Mouse (Mus musculus): ENCODE measurements around the gene Kcnmb4. TPM values are rescaled to one million over a fixed set of nuclear protein-coding genes. Genes with fewer than 3 reads are reported as not detected.

Gene Kcnmb4
- polyA plus RNA-seq, 2 experiments = 0.14 to 0.22 TPM

DNA sequence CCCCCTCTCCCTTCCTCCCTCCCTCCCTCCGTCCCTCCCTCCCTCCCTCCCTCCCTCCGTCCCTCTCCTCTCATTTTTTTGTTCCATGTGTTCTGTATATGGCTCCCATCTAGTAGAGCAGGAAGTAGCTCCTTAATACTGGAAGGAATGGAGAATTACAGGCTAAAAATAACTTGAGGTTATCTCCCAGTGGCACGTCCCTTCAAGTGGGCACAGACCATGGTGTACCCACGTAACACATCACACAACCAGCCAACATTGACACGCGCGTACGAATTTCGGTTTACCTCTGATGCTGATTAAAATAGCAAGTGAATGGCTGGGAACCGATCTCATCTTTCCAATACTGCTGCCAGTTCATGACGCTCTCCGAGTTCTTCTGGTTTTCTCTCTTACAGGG is 27.6 kb downstream of the Kcnmb4 start:
- Histone ChIP-seq H3K36me3 (replicated peaks; ENCODE audit: control insufficient read depth, insufficient read depth, low read depth) (no peaks in the 10 kb centered on the region), H3K4me3 (ENCODE audit: insufficient read depth in 1 of 2, low read depth in 2 of 2, low read length in 2 of 2) (no peak overlapping the region), H3K27me3 (ENCODE audit: control insufficient read depth, insufficient read depth, low read length) (no peaks in the 10 kb centered on the region), H3K9ac (replicated peaks) (no peak overlapping the region), H3K27ac (no peak overlapping the region), H3K9me3 (ENCODE audit: control insufficient read depth, low read length) (no peaks in the 10 kb centered on the region), H3K4me1 (replicated peaks; ENCODE audit: control insufficient read depth in 2 of 2, insufficient read depth in 2 of 2, low read length in 1 of 2) (no peaks in the 10 kb centered on the region), H3K4me2 (ENCODE audit: low read depth) (no peak overlapping the region)
- 80% methylated on average over 12 of the region's 12 CpGs for WGBS (ENCODE audit: insufficient replicate concordance)
- ATAC-seq (ENCODE audit: insufficient read depth) (no peak), DNase-seq (ENCODE audit: low read depth in 3 of 3, low spot score in 3 of 3) (no peak)
- TF ChIP-seq EP300 (IDR thresholded peaks at IDR 0.05; ENCODE audit: low read depth) (no peak), CTCF (IDR thresholded peaks at IDR 0.05; ENCODE audit: low read depth) (no peak)

DNA sequence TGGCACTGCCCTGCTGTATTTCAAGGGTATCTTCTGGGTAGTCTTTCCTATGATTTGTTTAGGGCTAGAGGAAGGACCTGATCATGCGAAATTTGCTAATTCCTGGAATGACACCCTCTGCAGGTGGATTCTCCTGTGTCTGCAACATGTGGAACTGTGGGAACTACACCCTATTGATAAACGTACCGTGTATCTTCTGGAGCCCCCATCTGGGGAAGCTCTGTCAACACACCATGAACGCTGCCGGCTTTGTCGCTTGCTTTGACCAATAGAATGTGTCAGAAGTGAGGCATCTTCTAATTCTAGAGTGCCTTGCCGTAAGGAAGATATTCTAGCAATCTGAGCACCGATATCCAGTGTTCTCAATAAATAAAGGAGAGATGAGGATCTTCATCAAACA is 28.9 kb downstream of the Kcnmb4 start:
- no peak for TF ChIP-seq EP300 (IDR thresholded peaks at IDR 0.05; ENCODE audit: low read depth)
- no peak for TF ChIP-seq CTCF (IDR thresholded peaks at IDR 0.05; ENCODE audit: low read depth)
- ATAC-seq (ENCODE audit: insufficient read depth) (no peak), DNase-seq (ENCODE audit: low read depth in 3 of 3, low spot score in 3 of 3) (no peak)
- no peaks in the 10 kb centered on the region; the same call in 1 of the 2 replicates for H3K9me3 ChIP-seq (ENCODE audit: control insufficient read depth, low read length)
- H3K4me1 ChIP-seq (replicated peaks; ENCODE audit: control insufficient read depth in 2 of 2, insufficient read depth in 2 of 2, low read length in 1 of 2) = no peaks in the 10 kb centered on the region
- H3K27me3 ChIP-seq (ENCODE audit: control insufficient read depth, insufficient read depth, low read length) = no peaks in the 10 kb centered on the region
- H3K36me3 ChIP-seq (replicated peaks; ENCODE audit: control insufficient read depth, insufficient read depth, low read depth) = no peaks in the 10 kb centered on the region
- H3K9ac ChIP-seq (replicated peaks) = no peak overlapping the region
- no peak overlapping the region for H3K4me3 ChIP-seq (ENCODE audit: insufficient read depth in 1 of 2, low read depth in 2 of 2, low read length in 2 of 2)
- H3K27ac ChIP-seq = no peak overlapping the region
- no peak overlapping the region for H3K4me2 ChIP-seq (ENCODE audit: low read depth)
- WGBS (ENCODE audit: insufficient replicate concordance) = 73% methylated on average over 8 of the region's 8 CpGs

DNA sequence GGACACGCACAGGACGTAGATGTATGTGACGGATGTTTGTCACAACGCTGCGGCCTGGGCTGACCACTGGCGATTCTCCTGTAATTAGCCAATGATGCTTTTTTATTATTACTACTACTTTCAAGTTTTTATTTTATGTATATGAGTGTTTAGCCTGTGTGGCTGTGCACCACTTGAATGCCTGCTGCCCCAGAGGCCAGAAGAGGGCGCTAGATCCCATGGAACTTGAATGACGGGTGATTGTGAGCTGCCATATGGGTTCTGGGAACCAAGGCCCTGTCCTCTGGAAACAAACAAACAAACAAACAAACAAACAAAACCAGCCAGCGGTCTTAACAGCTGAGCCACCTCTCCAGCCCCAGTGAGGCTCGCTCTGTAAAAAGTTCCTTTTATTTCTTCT is 29.3 kb downstream of the Kcnmb4 start:
- Histone ChIP-seq H3K36me3 (replicated peaks; ENCODE audit: control insufficient read depth, insufficient read depth, low read depth) (no peaks in the 10 kb centered on the region), H3K4me3 (ENCODE audit: insufficient read depth in 1 of 2, low read depth in 2 of 2, low read length in 2 of 2) (no peak overlapping the region), H3K27ac (no peak overlapping the region), H3K9ac (replicated peaks) (no peak overlapping the region), H3K4me1 (replicated peaks; ENCODE audit: control insufficient read depth in 2 of 2, insufficient read depth in 2 of 2, low read length in 1 of 2) (no peaks in the 10 kb centered on the region), H3K27me3 (ENCODE audit: control insufficient read depth, insufficient read depth, low read length) (no peaks in the 10 kb centered on the region), H3K4me2 (ENCODE audit: low read depth) (no peak overlapping the region), H3K9me3 (ENCODE audit: control insufficient read depth, low read length) (no peaks in the 10 kb centered on the region; the same call in 1 of the 2 replicates)
- TF ChIP-seq EP300 (IDR thresholded peaks at IDR 0.05; ENCODE audit: low read depth) (no peak), CTCF (IDR thresholded peaks at IDR 0.05; ENCODE audit: low read depth) (0 out of 2 replicates have a peak, but pooled peaks have one; percentile 17)
- ATAC-seq (ENCODE audit: insufficient read depth) (no peak), DNase-seq (ENCODE audit: low read depth in 3 of 3, low spot score in 3 of 3) (no peak)
- 80% methylated on average over 10 of the region's 10 CpGs for WGBS (ENCODE audit: insufficient replicate concordance)

DNA sequence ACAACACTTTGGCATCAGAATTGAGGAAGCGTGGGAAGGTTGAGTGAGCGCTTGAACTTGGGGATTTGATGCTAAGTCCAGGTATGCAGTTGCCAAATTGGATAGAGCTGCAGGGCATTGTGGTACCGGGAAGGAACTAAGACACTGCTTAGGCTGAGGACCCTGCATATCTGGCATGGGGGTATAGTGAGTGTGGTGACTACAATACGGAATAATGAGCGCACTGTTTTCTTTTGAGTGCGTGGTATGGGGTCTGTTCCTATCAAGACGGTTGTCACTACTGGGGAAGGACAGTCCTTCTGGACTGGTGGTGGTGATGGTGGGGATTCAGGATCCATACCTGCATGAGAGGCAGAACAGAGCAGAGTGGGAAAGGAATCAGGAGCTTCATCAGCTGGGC is 32.7 kb downstream of the Kcnmb4 start:
- no peak overlapping the region for H3K4me2 ChIP-seq (ENCODE audit: low read depth)
- no peak overlapping the region for H3K4me3 ChIP-seq (ENCODE audit: insufficient read depth in 1 of 2, low read depth in 2 of 2, low read length in 2 of 2)
- no peak overlapping the region for H3K9ac ChIP-seq (replicated peaks)
- no peaks in the 10 kb centered on the region for H3K4me1 ChIP-seq (replicated peaks; ENCODE audit: control insufficient read depth in 2 of 2, insufficient read depth in 2 of 2, low read length in 1 of 2)
- no peaks in the 10 kb centered on the region for H3K36me3 ChIP-seq (replicated peaks; ENCODE audit: control insufficient read depth, insufficient read depth, low read depth)
- H3K27me3 ChIP-seq (ENCODE audit: control insufficient read depth, insufficient read depth, low read length) = no peaks in the 10 kb centered on the region
- no peak for TF ChIP-seq CTCF (IDR thresholded peaks at IDR 0.05; ENCODE audit: low read depth)
- TF ChIP-seq EP300 (IDR thresholded peaks at IDR 0.05; ENCODE audit: low read depth) = no peak
- no peaks in the 10 kb centered on the region; the same call in 1 of the 2 replicates for H3K9me3 ChIP-seq (ENCODE audit: control insufficient read depth, low read length)
- DNase-seq (ENCODE audit: low read depth in 3 of 3, low spot score in 3 of 3) = no peak
- 86% methylated on average over 7 of the region's 7 CpGs for WGBS (ENCODE audit: insufficient replicate concordance)
- ATAC-seq (ENCODE audit: insufficient read depth) = no peak
- no peak overlapping the region for H3K27ac ChIP-seq

DNA sequence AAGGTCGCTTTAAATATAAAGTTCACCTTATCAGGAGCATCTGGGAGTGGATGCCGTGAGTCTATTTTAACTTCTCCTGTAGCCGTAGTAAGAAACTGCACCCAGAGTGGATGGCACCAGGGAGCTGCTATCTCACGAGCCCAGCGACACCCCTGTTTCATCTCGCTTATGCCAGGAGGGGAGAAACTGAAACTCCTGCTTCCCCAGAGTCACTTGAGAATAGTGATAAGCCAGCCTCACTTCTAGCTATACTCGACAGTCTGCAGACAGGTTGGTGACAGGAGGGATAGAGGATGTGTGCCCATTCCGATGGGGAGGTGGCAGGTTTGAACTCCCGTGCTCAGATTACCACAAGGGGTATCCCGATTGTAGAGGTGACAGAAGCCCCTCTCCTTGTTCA is 33.6 kb downstream of the Kcnmb4 start:
- no peak overlapping the region for H3K4me2 ChIP-seq (ENCODE audit: low read depth)
- no peak for DNase-seq (ENCODE audit: low read depth in 3 of 3, low spot score in 3 of 3)
- no peaks in the 10 kb centered on the region for H3K4me1 ChIP-seq (replicated peaks; ENCODE audit: control insufficient read depth in 2 of 2, insufficient read depth in 2 of 2, low read length in 1 of 2)
- peak; percentile 31; the same call in 1 of the 2 replicates for ATAC-seq (ENCODE audit: insufficient read depth)
- TF ChIP-seq EP300 (IDR thresholded peaks at IDR 0.05; ENCODE audit: low read depth) = no peak
- TF ChIP-seq CTCF (IDR thresholded peaks at IDR 0.05; ENCODE audit: low read depth) = no peak
- 59% methylated on average over 10 of the region's 10 CpGs for WGBS (ENCODE audit: insufficient replicate concordance)
- H3K4me3 ChIP-seq (ENCODE audit: insufficient read depth in 1 of 2, low read depth in 2 of 2, low read length in 2 of 2) = no peak overlapping the region
- no peak overlapping the region for H3K27ac ChIP-seq
- no peaks in the 10 kb centered on the region for H3K27me3 ChIP-seq (ENCODE audit: control insufficient read depth, insufficient read depth, low read length)
- H3K9me3 ChIP-seq (ENCODE audit: control insufficient read depth, low read length) = no peaks in the 10 kb centered on the region; the same call in 1 of the 2 replicates
- no peaks in the 10 kb centered on the region for H3K36me3 ChIP-seq (replicated peaks; ENCODE audit: control insufficient read depth, insufficient read depth, low read depth)
- H3K9ac ChIP-seq (replicated peaks) = no peak overlapping the region

Measured in liver, embryonic 14.5 days (tissue).